Mouse (Mus musculus) urinary bladder, postnatal 0 days (tissue): Measurements from ENCODE around the gene Kdm5a. TPM values are rescaled to one million over a fixed set of nuclear protein-coding genes. Genes with fewer than 3 reads are reported as not detected.

Experiments used
- polyA plus RNA-seq: library from polyadenylated mRNA; unstranded; fragments of >200 nt; fragmentation: Nextera tagmentation; extraction: Ambion mirVana; gene quantifications from 2 replicates; pipeline ENCODE4 v1.2.1, GENCODE M21; 2015

Gene Kdm5a
- polyA plus RNA-seq = 19.7 and 23.2 TPM in 2 replicates

GRCm38 (mm10) chr6:120363688-120364522 lies at the start of gene Kdm5a, which contains the start of gene Ccdc77:
TSS of gene Kdm5a (plus strand) at chr6:120364124.
TSS of gene Ccdc77 (minus strand) at chr6:120364374.

DNA sequence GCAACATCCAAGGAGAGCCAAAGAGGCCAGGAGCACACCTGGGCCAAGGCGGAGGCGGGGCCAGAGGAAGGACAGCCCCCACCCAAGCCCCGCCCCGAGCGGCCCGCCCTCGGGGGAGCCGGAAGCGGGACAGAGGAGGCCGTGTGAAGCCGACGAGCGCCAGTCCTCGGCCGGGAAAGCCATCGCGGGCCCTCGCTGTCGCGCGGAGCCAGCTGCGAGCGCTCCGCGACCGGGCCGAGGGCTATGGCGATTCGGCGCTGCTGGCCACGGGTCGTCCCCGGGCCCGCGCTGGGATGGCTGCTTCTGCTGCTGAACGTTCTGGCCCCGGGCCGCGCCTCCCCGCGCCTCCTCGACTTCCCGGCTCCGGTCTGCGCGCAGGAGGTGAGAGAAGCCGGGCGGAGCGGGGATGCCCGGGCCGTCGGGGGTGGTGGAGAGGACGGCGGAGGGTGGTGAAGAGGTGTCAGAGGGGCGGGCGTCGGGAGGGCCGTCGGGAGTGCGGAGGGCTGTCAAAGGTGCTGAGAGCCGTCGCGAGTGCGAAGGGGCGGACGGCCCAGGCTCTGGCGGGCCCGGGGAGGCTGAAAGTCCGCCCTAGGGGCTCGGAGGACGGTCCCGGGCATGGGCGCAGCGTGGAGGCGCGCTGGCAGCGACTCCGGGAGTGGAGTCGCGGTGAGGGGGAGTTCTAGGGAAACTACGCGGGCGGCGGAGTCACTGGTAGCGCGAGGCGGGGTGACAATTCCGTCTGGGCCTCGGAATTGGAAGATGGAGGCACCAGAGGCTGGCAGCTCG lies 99.4 kb downstream of the Kdm5a start, which contains the start of gene Il17ra:
Gene Il17ra (plus strand): TSS at position 162 of the 786 bp plus-strand sequence.

GRCm38 (mm10) chr6:120493374-120494181 lies 129.7 kb downstream of the Kdm5a start, which contains the start of gene Tmem121b:
TSS of gene Tmem121b (minus strand) at chr6:120493807.

Other genes with a start within 250 kb of the Kdm5a start
- not detected in 2 replicates for gene D330020A13Rik, start 69.8 kb upstream of the Kdm5a start, polyA plus RNA-seq
- 0.06 and 0.13 TPM in 2 replicates for gene B4galnt3, start 69.6 kb upstream of the Kdm5a start, polyA plus RNA-seq
- 9.3 and 9.4 TPM in 2 replicates for gene Ccdc77, start 250 bp downstream of the Kdm5a start, polyA plus RNA-seq
- gene Il17ra, start 99.1 kb downstream of the Kdm5a start, polyA plus RNA-seq = 3.8 and 6.6 TPM in 2 replicates
- gene Tmem121b, start 129.7 kb downstream of the Kdm5a start, polyA plus RNA-seq = not detected in 2 replicates
- 7.9 and 8.1 TPM in 2 replicates for gene Hdhd5, start 167.2 kb downstream of the Kdm5a start, polyA plus RNA-seq